Mouse (Mus musculus): ENCODE results near the gene Cox4i1.

Gene Cox4i1

GRCm38 (mm10) chr8:120667561-120668373 lies at the start of gene Cox4i1, which contains the start of gene Gm27021:
Cox4i1 (plus strand) TSS chr8:120668222.
Gm27021 (minus strand) TSS chr8:120668079.
- ATAC-seq (ENCODE audit: insufficient number of reproducible peaks, low FRiP score, low TSS enrichment): peak; percentile 77

GRCm38 (mm10) chr8:120619235-120620180 lies 48.5 kb upstream of the Cox4i1 start:
- ATAC-seq (ENCODE audit: insufficient number of reproducible peaks, low FRiP score, low TSS enrichment): no peak

- ATAC-seq (ENCODE audit: insufficient number of reproducible peaks, low FRiP score, low TSS enrichment): no peak
These were observed 47.6 kb upstream of the Cox4i1 start for GRCm38 (mm10) chr8:120620441-120620840.

- ATAC-seq (ENCODE audit: insufficient number of reproducible peaks, low FRiP score, low TSS enrichment): no peak
These were observed 45.9 kb upstream of the Cox4i1 start for GRCm38 (mm10) chr8:120622161-120622560.

GRCm38 (mm10) chr8:120623608-120624007 lies 44.4 kb upstream of the Cox4i1 start:
- ATAC-seq (ENCODE audit: insufficient number of reproducible peaks, low FRiP score, low TSS enrichment): no peak

GRCm38 (mm10) chr8:120626461-120626860 lies 41.6 kb upstream of the Cox4i1 start:
- no peak for ATAC-seq (ENCODE audit: insufficient number of reproducible peaks, low FRiP score, low TSS enrichment)

GRCm38 (mm10) chr8:120627298-120627697 lies 40.7 kb upstream of the Cox4i1 start:
- ATAC-seq (ENCODE audit: insufficient number of reproducible peaks, low FRiP score, low TSS enrichment): peak; percentile 78

GRCm38 (mm10) chr8:120630031-120630430 lies 38.0 kb upstream of the Cox4i1 start:
- no peak for ATAC-seq (ENCODE audit: insufficient number of reproducible peaks, low FRiP score, low TSS enrichment)

- ATAC-seq (ENCODE audit: insufficient number of reproducible peaks, low FRiP score, low TSS enrichment): no peak
These were observed 37.2 kb upstream of the Cox4i1 start for GRCm38 (mm10) chr8:120630848-120631247.

- ATAC-seq (ENCODE audit: insufficient number of reproducible peaks, low FRiP score, low TSS enrichment): no peak
These were observed 36.3 kb upstream of the Cox4i1 start for GRCm38 (mm10) chr8:120631441-120632375.

- no peak for ATAC-seq (ENCODE audit: insufficient number of reproducible peaks, low FRiP score, low TSS enrichment)
These were observed 34.9 kb upstream of the Cox4i1 start for GRCm38 (mm10) chr8:120632969-120633664.

GRCm38 (mm10) chr8:120633665-120634271 lies 34.3 kb upstream of the Cox4i1 start:
- ATAC-seq (ENCODE audit: insufficient number of reproducible peaks, low FRiP score, low TSS enrichment): no peak

GRCm38 (mm10) chr8:120634329-120634839 lies 33.6 kb upstream of the Cox4i1 start:
- ATAC-seq (ENCODE audit: insufficient number of reproducible peaks, low FRiP score, low TSS enrichment): peak; percentile 31; the same call in 1 of the 2 replicates

GRCm38 (mm10) chr8:120641245-120641644 lies 26.8 kb upstream of the Cox4i1 start:
- no peak for ATAC-seq (ENCODE audit: insufficient number of reproducible peaks, low FRiP score, low TSS enrichment)

GRCm38 (mm10) chr8:120642031-120642662 lies 25.9 kb upstream of the Cox4i1 start:
- ATAC-seq (ENCODE audit: insufficient number of reproducible peaks, low FRiP score, low TSS enrichment): no peak

- ATAC-seq (ENCODE audit: insufficient number of reproducible peaks, low FRiP score, low TSS enrichment): peak; percentile 40; the same call in 1 of the 2 replicates
These were observed 23.4 kb upstream of the Cox4i1 start for GRCm38 (mm10) chr8:120644663-120645062.

GRCm38 (mm10) chr8:120647532-120647931 lies 20.5 kb upstream of the Cox4i1 start, which contains the start of gene 1190005I06Rik:
1190005I06Rik (minus strand) TSS chr8:120647632.
- no peak for ATAC-seq (ENCODE audit: insufficient number of reproducible peaks, low FRiP score, low TSS enrichment)

Measured in cerebellum, adult (tissue).